Mouse (Mus musculus): ENCODE data around the gene Klhl9. TPM values are rescaled to one million over a fixed set of nuclear protein-coding genes. Genes with fewer than 3 reads are reported as not detected.

Klhl9 gene
- polyA plus RNA-seq, 1 experiment from 2014 or later: 117 TPM

DNA sequence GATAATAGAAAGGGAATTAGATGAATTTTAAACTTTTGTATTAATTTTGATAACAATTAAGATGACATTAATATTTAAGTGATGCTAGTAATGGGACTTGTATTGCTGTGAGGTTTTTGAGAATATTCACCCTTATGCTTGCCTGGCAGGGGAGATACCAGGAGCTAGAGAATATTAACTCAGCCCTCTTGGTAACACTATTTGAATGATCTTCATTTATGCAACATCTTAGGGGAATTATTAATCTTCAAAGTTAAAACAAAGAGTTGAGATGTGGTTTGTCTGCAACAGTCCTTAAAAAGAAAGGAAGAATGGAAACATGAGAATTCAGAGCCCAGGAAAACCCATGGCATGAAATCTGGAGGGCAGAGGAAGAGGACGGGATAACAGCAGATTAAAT lies 23.0 kb downstream of the Klhl9 start:
- Histone ChIP-seq H3K9ac (no peak overlapping the region), H3K4me2 (no peak overlapping the region), H3K27me3 (replicated peaks) (no peaks in the 10 kb centered on the region), H3K36me3 (replicated peaks) (no peaks in the 10 kb centered on the region), H3K4me3 (no peak overlapping the region), H3K27ac (no peak overlapping the region), H3K9me3 (no peaks in the 10 kb centered on the region), H3K4me1 (no peaks in the 10 kb centered on the region)
- 81% methylated on average over 1 of the region's 1 CpGs for WGBS
- no peak for ATAC-seq (replicated peaks)

DNA sequence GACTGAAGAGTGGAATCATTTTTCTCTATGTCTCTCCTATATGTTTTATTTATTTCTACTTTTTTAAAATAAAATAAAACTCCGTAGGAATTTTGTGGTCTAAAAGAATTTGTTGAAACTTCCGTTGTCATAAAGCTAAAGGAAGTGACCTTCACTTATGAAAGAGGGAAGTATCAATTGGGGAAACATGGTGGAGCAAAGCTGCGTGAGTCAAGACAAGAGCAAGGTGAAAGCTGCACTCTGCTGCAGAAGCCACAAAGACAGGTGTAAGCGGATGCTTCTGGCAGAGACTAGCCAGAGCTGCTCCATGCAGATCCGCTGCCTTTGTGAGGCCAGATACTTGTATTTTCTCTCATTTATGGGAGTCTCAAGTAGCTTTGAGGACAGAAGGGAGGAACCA lies 23.5 kb downstream of the Klhl9 start:
- 85% methylated on average over 5 of the region's 5 CpGs for WGBS

DNA sequence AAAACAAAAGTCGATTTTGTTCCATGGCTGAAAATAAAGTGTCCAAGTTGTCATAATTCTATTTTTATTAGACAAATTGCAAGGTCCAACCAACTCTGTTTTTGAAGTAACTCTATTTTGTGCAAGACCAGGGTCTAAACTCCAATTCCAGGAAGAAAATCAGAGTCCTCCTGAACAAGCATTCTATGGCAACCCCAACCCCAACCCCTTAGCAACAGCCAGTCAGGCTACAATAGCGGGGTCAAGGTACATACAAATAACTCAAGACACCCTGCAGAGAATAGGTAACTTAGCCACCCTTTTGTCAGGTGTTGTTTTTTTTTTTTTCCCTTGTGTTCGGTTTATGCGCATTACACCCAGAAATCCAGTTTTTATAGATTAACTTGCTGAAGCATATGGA lies 24.5 kb downstream of the Klhl9 start:
- no peaks in the 10 kb centered on the region for H3K9me3 ChIP-seq
- no peak overlapping the region for H3K4me3 ChIP-seq
- no peaks in the 10 kb centered on the region for H3K27me3 ChIP-seq (replicated peaks)
- no peak overlapping the region for H3K4me2 ChIP-seq
- no peak overlapping the region for H3K9ac ChIP-seq
- ATAC-seq (replicated peaks): no peak
- no peaks in the 10 kb centered on the region for H3K4me1 ChIP-seq
- no peak overlapping the region for H3K27ac ChIP-seq
- WGBS: 79% methylated on average over 4 of the region's 4 CpGs
- H3K36me3 ChIP-seq (replicated peaks): no peaks in the 10 kb centered on the region

More for the DNA sequence above, 23.5 kb downstream of the Klhl9 start:
- Histone ChIP-seq H3K4me2 (no peak overlapping the region), H3K4me1 (no peaks in the 10 kb centered on the region), H3K9ac (no peak overlapping the region), H3K4me3 (no peak overlapping the region), H3K36me3 (replicated peaks) (no peaks in the 10 kb centered on the region), H3K27me3 (replicated peaks) (no peaks in the 10 kb centered on the region), H3K27ac (no peak overlapping the region), H3K9me3 (no peaks in the 10 kb centered on the region)
- ATAC-seq (replicated peaks): no peak

GRCm38 (mm10) chr4:88697108-88697507 lies 25.2 kb downstream of the Klhl9 start:
- H3K9me3 ChIP-seq: no peaks in the 10 kb centered on the region
- 60% methylated on average over 6 of the region's 6 CpGs for WGBS
- no peak overlapping the region for H3K4me2 ChIP-seq
- no peaks in the 10 kb centered on the region for H3K4me1 ChIP-seq
- H3K27me3 ChIP-seq (replicated peaks): no peaks in the 10 kb centered on the region
- no peak for ATAC-seq (replicated peaks)
- H3K9ac ChIP-seq: no peak overlapping the region
- no peaks in the 10 kb centered on the region for H3K36me3 ChIP-seq (replicated peaks)
- H3K27ac ChIP-seq: no peak overlapping the region
- no peak overlapping the region for H3K4me3 ChIP-seq

- no peak overlapping the region for H3K9ac ChIP-seq
- H3K27me3 ChIP-seq (replicated peaks): no peaks in the 10 kb centered on the region
- H3K4me1 ChIP-seq: no peaks in the 10 kb centered on the region
- WGBS: 23% methylated on average over 3 of the region's 3 CpGs
- H3K4me3 ChIP-seq: no peak overlapping the region
- H3K36me3 ChIP-seq (replicated peaks): no peaks in the 10 kb centered on the region
- peak; percentile 82 for ATAC-seq (replicated peaks)
- H3K9me3 ChIP-seq: no peaks in the 10 kb centered on the region
- H3K27ac ChIP-seq: no peak overlapping the region
- no peak overlapping the region for H3K4me2 ChIP-seq
These were observed 25.9 kb downstream of the Klhl9 start for GRCm38 (mm10) chr4:88696237-88696884.

GRCm38 (mm10) chr4:88693392-88693791 lies 28.9 kb downstream of the Klhl9 start:
- no peak overlapping the region for H3K27ac ChIP-seq
- no peaks in the 10 kb centered on the region for H3K36me3 ChIP-seq (replicated peaks)
- ATAC-seq (replicated peaks): no peak
- H3K9me3 ChIP-seq: no peaks in the 10 kb centered on the region
- no peak overlapping the region for H3K4me3 ChIP-seq
- H3K4me2 ChIP-seq: no peak overlapping the region
- no peak overlapping the region for H3K9ac ChIP-seq
- WGBS: 89% methylated on average over 2 of the region's 2 CpGs
- no peaks in the 10 kb centered on the region for H3K27me3 ChIP-seq (replicated peaks)
- H3K4me1 ChIP-seq: no peaks in the 10 kb centered on the region

- no peak for ATAC-seq (replicated peaks)
These were observed 29.7 kb downstream of the Klhl9 start for GRCm38 (mm10) chr4:88692537-88692936.

GRCm38 (mm10) chr4:88691259-88691658 lies 31.0 kb downstream of the Klhl9 start, which contains the start of gene Ifnab:
TSS of gene Ifnab (minus strand) at chr4:88691359.
- Histone ChIP-seq H3K9ac (no peak within 1 kb of the TSS), H3K36me3 (replicated peaks) (no peaks in the 10 kb centered on the region), H3K4me3 (no peak within 1 kb of the TSS), H3K9me3 (no peaks in the 10 kb centered on the region), H3K27ac (no peak within 1 kb of the TSS), H3K4me1 (no peaks in the 10 kb centered on the region), H3K4me2 (no peak within 1 kb of the TSS), H3K27me3 (replicated peaks) (no peaks in the 10 kb centered on the region)
- WGBS: 69% methylated on average over 2 of the region's 2 CpGs
- ATAC-seq (replicated peaks): no peak

More at GRCm38 (mm10) chr4:88692537-88692936, 29.7 kb downstream of the Klhl9 start:
- H3K27ac ChIP-seq: no peak overlapping the region
- H3K4me3 ChIP-seq: no peak overlapping the region
- no peaks in the 10 kb centered on the region for H3K36me3 ChIP-seq (replicated peaks)
- no peaks in the 10 kb centered on the region for H3K4me1 ChIP-seq
- H3K4me2 ChIP-seq: no peak overlapping the region
- H3K27me3 ChIP-seq (replicated peaks): no peaks in the 10 kb centered on the region
- WGBS: 93% methylated on average over 1 of the region's 1 CpGs
- no peaks in the 10 kb centered on the region for H3K9me3 ChIP-seq
- H3K9ac ChIP-seq: no peak overlapping the region

DNA sequence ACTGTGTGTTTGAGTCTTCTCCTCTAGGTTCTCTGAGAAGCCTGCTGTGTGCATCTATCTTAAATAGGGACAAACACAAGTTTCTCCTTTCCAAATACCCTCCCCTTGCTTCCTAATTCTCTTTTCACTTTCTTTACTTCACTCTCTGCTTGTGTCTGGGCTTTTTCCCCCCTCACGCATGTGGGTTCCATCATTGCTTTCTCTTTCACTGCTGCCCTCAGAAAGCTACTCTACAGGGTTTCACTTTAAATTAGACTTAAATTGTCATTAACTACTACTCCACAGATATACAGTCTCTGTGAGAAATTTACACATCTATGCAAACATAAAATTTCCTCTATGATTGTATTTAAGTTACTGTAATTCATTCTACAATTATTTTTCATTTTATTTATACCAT lies 38.5 kb downstream of the Klhl9 start, which contains the start of gene Ifna2:
Gene Ifna2, minus strand, starts transcription at position 101 of the 400 bp plus-strand sequence.
- Histone ChIP-seq H3K9ac (no peak within 1 kb of the TSS), H3K4me2 (no peak within 1 kb of the TSS), H3K4me1 (no peaks in the 10 kb centered on the region), H3K4me3 (no peak within 1 kb of the TSS), H3K36me3 (replicated peaks) (no peaks in the 10 kb centered on the region), H3K27me3 (replicated peaks) (no peaks in the 10 kb centered on the region), H3K9me3 (no peaks in the 10 kb centered on the region), H3K27ac (no peak within 1 kb of the TSS)
- no peak for ATAC-seq (replicated peaks)
- 94% methylated on average over 1 of the region's 1 CpGs for WGBS

DNA sequence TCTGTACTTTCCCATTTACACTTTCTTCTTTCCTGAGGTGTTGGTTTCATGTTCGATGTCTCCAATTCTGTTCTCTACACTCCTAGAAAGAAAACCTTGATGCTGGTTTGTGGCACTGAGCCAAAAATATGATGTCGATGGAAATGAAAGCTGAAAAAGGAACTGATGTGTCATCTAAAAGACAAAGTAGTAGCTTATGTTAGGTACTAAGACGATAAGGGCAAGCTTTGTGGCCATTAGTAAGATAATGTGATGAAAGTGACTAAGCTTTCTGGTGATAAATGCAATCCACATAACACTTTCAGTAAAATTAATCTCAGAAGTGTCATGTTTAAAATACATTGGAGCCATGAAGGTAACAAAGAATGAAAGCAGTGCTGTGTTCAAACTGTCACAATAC lies 40.9 kb downstream of the Klhl9 start:
- H3K27ac ChIP-seq: no peak overlapping the region
- no peak overlapping the region for H3K4me2 ChIP-seq
- H3K27me3 ChIP-seq (replicated peaks): no peaks in the 10 kb centered on the region
- H3K36me3 ChIP-seq (replicated peaks): no peaks in the 10 kb centered on the region
- no peaks in the 10 kb centered on the region for H3K9me3 ChIP-seq
- H3K9ac ChIP-seq: no peak overlapping the region
- H3K4me1 ChIP-seq: no peaks in the 10 kb centered on the region
- WGBS: 75% methylated on average over 3 of the region's 3 CpGs
- no peak for ATAC-seq (replicated peaks)
- H3K4me3 ChIP-seq: no peak overlapping the region

GRCm38 (mm10) chr4:88680362-88680761 lies 41.9 kb downstream of the Klhl9 start:
- ATAC-seq (replicated peaks): no peak
- no peak overlapping the region for H3K4me3 ChIP-seq
- H3K4me2 ChIP-seq: no peak overlapping the region
- 48% methylated on average over 8 of the region's 8 CpGs for WGBS
- H3K27me3 ChIP-seq (replicated peaks): no peaks in the 10 kb centered on the region
- no peak overlapping the region for H3K27ac ChIP-seq
- H3K9me3 ChIP-seq: no peaks in the 10 kb centered on the region
- H3K36me3 ChIP-seq (replicated peaks): no peaks in the 10 kb centered on the region
- H3K4me1 ChIP-seq: no peaks in the 10 kb centered on the region
- H3K9ac ChIP-seq: no peak overlapping the region

DNA sequence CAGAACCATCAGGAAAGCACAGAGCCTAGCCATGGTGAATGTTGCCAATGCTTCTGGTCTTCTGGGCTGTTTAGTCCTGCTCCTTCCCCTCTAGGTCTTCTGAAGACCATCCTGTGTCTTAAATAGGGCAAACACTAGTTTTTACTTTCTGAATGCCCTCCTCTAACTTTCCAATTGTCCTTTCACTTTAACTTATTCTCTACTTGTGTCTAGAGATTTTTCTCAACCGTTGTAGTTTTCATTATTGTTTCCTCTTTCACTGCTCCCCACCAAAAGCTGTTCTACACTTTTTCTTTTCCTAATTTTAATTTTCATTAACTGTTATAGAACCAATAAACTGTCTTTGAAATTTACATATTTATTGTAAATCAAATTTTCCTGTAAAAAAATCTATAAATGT lies 45.4 kb downstream of the Klhl9 start, which contains the start of gene Ifna16:
Gene Ifna16, minus strand, starts transcription at position 101 of the 400 bp plus-strand sequence.
- Histone ChIP-seq H3K9me3 (no peaks in the 10 kb centered on the region), H3K36me3 (replicated peaks) (no peaks in the 10 kb centered on the region), H3K27me3 (replicated peaks) (no peaks in the 10 kb centered on the region), H3K4me3 (no peak within 1 kb of the TSS), H3K4me1 (no peaks in the 10 kb centered on the region), H3K27ac (no peak within 1 kb of the TSS), H3K9ac (no peak within 1 kb of the TSS), H3K4me2 (no peak within 1 kb of the TSS)
- ATAC-seq (replicated peaks): no peak
- 82% methylated on average over 1 of the region's 1 CpGs for WGBS
